Mouse (Mus musculus) E14TG2a.4 (cell line): ENCODE measurements at regions not wholly inside any gene's neighbourhood (a gene's known extent, or its start where the extent isn't known, plus 50 kb on each side); places are given as distances from the start of the nearest gene placed in this dataset.
"Not testable (repeated sequence)": the region's sequence is repeated elsewhere in the genome, so short reads cannot be mapped to it uniquely, and the experiment has no call there.

Experiments
- H3K27me3 ChIP-seq: 2 replicates; pipeline ENCODE4 v1.6.1; 2014; ENCODE audit warnings: low read length, control low read depth; ENCODE audit not compliant: insufficient read depth
- H3K36me3 ChIP-seq: 2 replicates; pipeline ENCODE4 v1.6.1; 2014; ENCODE audit warnings: low read length, control low read depth; ENCODE audit not compliant: insufficient read depth
- H3K4me1 ChIP-seq: replicated peaks from 2 replicates; pipeline ENCODE4 v1.6.1; 2014; ENCODE audit warnings: low read depth, low read length, control low read depth
- H3K4me3 ChIP-seq: replicated peaks from 2 replicates; pipeline ENCODE4 v1.5.1; 2014; ENCODE audit warnings: mild to moderate bottlenecking, low read length
- H3K9me3 ChIP-seq: 2 replicates; pipeline ENCODE4 v1.6.1; 2014; ENCODE audit warnings: low read length, control low read depth
- CTCF ChIP-seq: conservative IDR thresholded peaks from 2 replicates; pipeline ENCODE4 v1.5.1; 2014; ENCODE audit warnings: low read length
- NANOG ChIP-seq: IDR thresholded peaks from 2 replicates; pipeline ENCODE4 v1.6.1; 2014; ENCODE audit warnings: borderline replicate concordance, low read length, mixed read lengths
- POU5F1 ChIP-seq: IDR thresholded peaks from 2 replicates; pipeline ENCODE4 v1.6.1; 2014; ENCODE audit warnings: low read length, borderline replicate concordance

DNA sequence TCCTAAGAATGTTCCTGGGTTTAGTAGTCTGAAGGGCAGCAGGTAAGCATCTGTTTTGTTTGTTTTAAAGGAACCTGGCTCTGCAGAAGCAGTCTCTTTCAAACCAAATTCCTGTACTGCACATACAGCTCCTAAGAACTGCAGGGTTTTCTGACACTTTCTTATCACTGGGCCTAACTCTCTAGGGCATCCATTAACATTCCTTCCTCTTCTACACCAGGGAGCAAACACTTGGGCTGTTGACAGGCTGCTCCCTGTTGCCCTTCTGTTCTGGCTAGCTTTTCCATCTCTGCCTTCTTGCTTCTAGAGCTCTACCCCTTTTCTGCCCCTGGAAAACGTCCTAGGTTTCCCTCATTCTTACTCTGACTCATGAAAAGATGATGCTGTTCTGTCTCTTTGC is 345.5 kb upstream of the Cwc22 start:
- no peaks in the 10 kb centered on the region for H3K4me1 ChIP-seq
- no peak overlapping the region for H3K4me3 ChIP-seq
- no peaks in the 10 kb centered on the region for H3K9me3 ChIP-seq
- no peaks in the 10 kb centered on the region for H3K27me3 ChIP-seq
- no peaks in the 10 kb centered on the region for H3K36me3 ChIP-seq
- TF ChIP-seq NANOG (no peak), CTCF (no peak), POU5F1 (no peak)

DNA sequence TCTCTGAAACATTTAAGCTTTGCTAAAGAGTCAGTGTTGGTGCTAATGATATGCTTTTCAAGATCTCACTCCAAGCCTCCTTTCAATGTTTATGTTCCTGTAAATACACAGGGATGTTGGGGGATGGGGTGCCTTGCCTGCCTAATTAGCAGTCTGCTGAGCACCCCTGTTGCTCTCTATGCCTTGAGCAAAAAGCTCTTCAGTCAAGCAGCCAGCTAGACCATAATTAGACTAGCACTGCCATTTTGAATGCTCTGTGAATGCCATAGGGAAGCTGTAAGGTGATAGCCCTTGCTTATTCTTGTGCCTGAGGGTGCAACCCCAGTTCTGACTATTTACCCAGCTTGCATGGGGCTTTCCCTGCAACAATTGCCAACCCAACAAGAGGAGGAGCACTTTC is 338.6 kb upstream of the Cwc22 start:
- H3K9me3 ChIP-seq: no peaks in the 10 kb centered on the region
- peaks cover 40% of the 10 kb centered on the region for H3K4me1 ChIP-seq
- no peaks in the 10 kb centered on the region for H3K36me3 ChIP-seq
- no peak for TF ChIP-seq POU5F1
- TF ChIP-seq CTCF: no peak
- no peak for TF ChIP-seq NANOG
- no peak overlapping the region for H3K4me3 ChIP-seq
- no peaks in the 10 kb centered on the region for H3K27me3 ChIP-seq

DNA sequence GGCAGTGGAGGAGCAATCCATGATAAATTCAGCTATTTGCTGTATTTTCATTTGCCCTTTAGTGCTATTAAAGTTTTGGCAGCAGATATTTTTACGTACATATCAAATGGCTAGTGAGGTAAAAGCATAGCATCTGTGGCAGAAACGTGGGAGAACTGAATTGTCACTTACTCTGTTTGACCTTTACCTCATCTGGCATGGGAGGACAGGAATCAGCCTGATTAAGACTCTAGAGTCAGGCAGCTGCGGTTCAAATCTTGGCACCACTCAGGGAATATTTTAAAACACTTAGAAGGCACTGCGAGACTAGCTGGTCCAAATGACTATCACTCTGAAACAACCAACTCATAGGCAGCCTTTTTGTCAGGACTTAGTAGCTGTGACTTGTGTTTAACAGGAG is 337.4 kb upstream of the Cwc22 start:
- H3K9me3 ChIP-seq: no peaks in the 10 kb centered on the region
- no peak overlapping the region for H3K4me3 ChIP-seq
- TF ChIP-seq POU5F1 (no peak), CTCF (no peak), NANOG (no peak)
- no peaks in the 10 kb centered on the region for H3K27me3 ChIP-seq
- H3K36me3 ChIP-seq: no peaks in the 10 kb centered on the region
- peaks cover 43% of the 10 kb centered on the region for H3K4me1 ChIP-seq

DNA sequence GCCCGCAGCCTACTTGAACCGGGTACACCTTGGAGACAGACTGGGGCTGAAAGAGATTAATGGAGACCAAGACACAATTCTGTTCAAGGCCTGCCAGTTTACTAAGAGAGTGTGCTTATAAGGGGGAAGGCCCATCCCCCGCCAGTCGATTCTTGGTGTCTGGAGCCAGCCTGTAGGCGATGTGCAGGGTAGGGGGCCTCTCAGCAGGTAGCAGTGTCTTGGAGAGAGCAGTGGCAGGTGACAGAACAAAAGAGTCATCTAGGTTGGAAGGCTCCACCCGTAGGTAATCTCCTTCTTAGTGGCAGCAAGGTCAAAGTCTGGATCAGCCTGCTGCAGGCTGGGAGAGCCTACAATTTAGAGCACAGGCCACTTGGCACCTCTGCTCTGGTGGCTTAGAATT is 335.7 kb upstream of the Cwc22 start:
- peak; percentile 35; the same call in 1 of the 2 replicates for TF ChIP-seq NANOG
- H3K36me3 ChIP-seq, H3K9me3 ChIP-seq, H3K27me3 ChIP-seq, H3K4me3 ChIP-seq: not testable (repeated sequence)
- H3K4me1 ChIP-seq: peaks cover 43% of the 10 kb centered on the region

DNA sequence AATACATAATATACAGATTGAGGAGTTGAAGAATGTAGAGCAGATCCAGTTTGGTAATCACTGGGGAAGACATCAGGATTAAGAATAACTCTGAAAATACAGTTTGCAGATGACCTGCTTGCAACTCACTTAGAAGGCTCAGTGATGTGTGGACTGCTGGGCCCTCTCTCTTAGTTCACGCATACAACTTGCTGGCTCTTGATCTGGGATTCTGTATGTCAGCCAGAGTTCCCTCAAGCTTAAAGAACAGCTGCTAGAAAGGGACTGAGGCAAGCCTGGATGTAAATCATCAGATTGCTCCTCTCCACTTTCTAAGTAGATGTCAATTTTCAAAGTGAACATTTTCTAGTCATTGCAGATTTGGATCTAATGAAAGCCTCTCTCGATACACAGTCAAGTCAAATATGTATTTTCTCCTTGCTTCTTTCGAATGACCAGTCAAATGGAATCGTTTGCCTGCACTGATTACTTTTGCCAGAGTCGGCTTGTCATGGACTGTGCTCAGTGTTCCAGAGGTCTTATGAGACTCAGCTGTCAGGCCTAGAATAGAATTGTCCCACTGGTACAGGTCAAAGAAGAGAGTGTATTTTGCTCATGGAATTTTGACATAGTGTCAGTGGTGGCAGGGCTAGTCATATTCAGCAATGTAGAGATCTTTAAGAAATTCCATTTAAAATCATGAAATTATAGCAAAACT is 334.2 kb upstream of the Cwc22 start:
- Histone ChIP-seq H3K4me1 (peaks cover 43% of the 10 kb centered on the region), H3K27me3 (no peaks in the 10 kb centered on the region), H3K36me3 (no peaks in the 10 kb centered on the region), H3K9me3 (no peaks in the 10 kb centered on the region), H3K4me3 (no peak overlapping the region)
- TF ChIP-seq POU5F1 (no peak), CTCF (no peak)

DNA sequence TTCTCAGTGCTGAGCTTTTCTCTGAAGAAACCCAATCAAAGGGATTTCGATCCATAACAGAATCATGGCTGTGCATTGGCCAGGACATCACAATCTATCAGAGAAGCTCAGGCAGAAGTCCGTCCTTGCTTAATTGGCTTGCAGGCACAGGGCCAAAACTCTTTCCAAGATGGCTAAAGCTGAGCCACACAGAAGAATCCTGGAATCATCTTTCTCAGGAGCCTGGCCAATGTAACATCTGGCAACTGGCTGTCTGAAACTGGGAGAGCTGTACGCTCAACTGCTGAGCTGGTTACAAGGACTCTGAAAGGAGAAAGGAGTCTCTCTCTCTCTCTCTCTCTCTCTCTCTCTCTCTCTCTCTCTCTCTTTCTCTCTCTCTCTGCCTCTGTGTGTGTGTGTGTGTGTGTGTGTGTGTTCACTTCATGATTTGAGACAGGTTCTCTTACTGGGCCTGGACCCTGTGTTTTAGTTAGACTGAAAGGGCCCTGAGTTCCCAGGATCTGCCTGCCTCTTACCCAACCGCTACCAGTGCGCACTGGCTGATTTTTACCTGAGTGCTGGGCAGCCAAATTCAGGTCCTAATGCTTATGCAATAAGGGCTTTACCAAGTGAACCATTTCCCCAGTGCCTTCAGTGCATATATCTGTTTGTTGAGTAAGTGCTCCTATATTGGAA is 333.3 kb upstream of the Cwc22 start:
- Histone ChIP-seq H3K27me3 (no peaks in the 10 kb centered on the region), H3K4me1 (peaks cover 34% of the 10 kb centered on the region), H3K36me3 (no peaks in the 10 kb centered on the region), H3K4me3 (no peak overlapping the region), H3K9me3 (no peaks in the 10 kb centered on the region)
- no peak for TF ChIP-seq NANOG
- TF ChIP-seq POU5F1: no peak
- TF ChIP-seq CTCF: no peak

DNA sequence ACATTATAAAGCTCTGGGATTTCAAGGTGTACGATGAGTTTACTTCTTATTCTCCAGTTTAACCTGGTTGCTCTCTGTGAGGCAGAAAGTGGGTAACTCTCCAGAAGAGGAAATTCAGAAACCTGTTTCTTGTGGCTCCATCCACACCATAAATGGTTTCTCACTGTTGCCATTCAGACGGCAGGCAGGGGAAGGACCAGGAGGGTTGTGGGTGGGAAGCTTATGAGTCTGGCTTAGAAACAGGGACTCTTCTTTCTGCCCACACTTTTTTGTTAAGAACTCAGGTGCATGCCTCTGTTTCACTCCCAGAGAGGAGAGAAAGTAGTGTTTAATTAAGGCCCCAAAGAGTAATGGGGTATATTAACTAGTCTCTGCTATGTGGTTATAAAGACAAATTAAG is 332.5 kb upstream of the Cwc22 start:
- TF ChIP-seq NANOG: no peak
- TF ChIP-seq POU5F1: no peak
- no peak for TF ChIP-seq CTCF
- H3K4me1 ChIP-seq: peaks cover 28% of the 10 kb centered on the region
- H3K36me3 ChIP-seq: no peaks in the 10 kb centered on the region
- H3K27me3 ChIP-seq: no peaks in the 10 kb centered on the region
- no peaks in the 10 kb centered on the region for H3K9me3 ChIP-seq
- no peak overlapping the region for H3K4me3 ChIP-seq

DNA sequence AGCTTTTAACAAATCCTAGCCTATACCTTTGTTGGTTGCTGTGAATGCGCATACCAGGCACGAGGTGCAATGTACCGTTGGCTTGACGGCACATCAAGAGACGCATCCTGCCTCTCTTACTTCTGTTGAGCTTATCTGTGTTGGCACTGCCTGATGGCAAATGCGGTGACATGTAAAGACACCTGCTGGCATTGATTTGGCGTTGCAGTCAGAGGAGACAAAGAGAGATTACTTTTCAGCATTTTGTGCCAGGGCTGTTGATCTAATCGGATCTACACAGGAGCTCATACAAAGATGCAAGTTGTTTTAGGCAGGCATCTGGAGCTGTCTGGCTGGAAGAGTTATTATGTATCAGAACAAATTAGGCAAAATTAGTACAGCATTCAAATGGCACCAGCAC is 331.5 kb upstream of the Cwc22 start:
- H3K4me1 ChIP-seq: peaks cover 20% of the 10 kb centered on the region
- H3K9me3 ChIP-seq: no peaks in the 10 kb centered on the region
- no peak overlapping the region for H3K4me3 ChIP-seq
- no peaks in the 10 kb centered on the region for H3K36me3 ChIP-seq
- no peaks in the 10 kb centered on the region for H3K27me3 ChIP-seq
- TF ChIP-seq NANOG (no peak), CTCF (no peak), POU5F1 (no peak)

DNA sequence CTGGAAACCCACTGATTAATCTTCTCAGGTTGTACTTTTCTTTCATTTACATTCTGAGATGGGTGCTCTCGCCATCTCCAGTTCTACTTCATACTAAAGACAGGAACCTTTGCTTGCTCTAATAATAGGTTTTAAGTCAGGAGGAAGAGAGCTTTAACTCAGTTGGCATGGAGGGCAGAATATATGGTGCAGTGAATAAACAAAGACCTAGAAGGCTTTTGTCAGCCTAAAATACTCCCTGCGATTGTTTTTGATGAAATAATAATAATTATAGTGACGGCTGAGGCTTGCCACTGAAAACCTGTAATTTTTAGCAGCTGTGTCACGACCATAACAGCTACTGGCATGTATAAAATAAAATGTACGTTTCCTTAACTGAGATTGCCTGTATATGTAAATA is 327.9 kb upstream of the Cwc22 start:
- H3K9me3 ChIP-seq: no peaks in the 10 kb centered on the region
- H3K4me3 ChIP-seq: no peak overlapping the region
- H3K27me3 ChIP-seq: no peaks in the 10 kb centered on the region
- H3K4me1 ChIP-seq: no peaks in the 10 kb centered on the region
- no peaks in the 10 kb centered on the region for H3K36me3 ChIP-seq
- no peak for TF ChIP-seq CTCF
- TF ChIP-seq NANOG: no peak
- no peak for TF ChIP-seq POU5F1
